Mouse (Mus musculus): Measurements from ENCODE around the gene 2410141K09Rik. TPM values are rescaled to one million over a fixed set of nuclear protein-coding genes. Genes with fewer than 3 reads are reported as not detected.

2410141K09Rik gene
- not detected in 2 replicates for polyA plus RNA-seq (2012; rRNA removed)

DNA sequence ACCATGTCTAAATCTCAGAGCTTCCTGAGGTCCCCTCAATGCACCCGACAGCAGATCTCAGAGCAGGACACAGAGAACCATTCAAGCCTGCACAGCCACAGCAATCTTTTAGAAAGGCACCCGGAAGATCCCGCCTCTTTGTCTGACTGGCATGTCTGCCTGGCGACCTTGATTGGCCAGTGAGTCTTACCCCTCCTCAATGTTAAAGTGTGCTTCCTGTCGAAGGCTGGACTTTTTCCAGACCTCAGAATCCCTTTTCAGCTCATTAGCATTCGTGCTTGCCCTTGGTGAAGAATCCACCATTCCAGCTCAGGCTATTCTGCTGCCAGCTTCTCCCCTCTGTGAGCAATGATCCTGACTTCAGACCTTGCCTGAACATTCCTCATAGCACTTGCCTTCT is at the start of gene 2410141K09Rik:
2410141K09Rik (minus strand) TSS at position 101 of the 400 bp plus-strand sequence.

Other genes with a start within 250 kb of the 2410141K09Rik start
- not detected in 2 replicates for gene Gm10772, start 213.5 kb downstream of the 2410141K09Rik start, polyA plus RNA-seq (2012; rRNA removed)